Mouse (Mus musculus) gastrocnemius, adult 2 months (tissue): ENCODE results near the gene Sdhb. TPM values are rescaled to one million over a fixed set of nuclear protein-coding genes. Genes with fewer than 3 reads are reported as not detected.

Experiments
- DNase-seq: peaks from one replicate; pipeline ENCODE4 v3.0.0; 2022
- H3K27ac ChIP-seq: fragments of 200-600 bp; 2 replicates; pipeline ENCODE4 v1.8.1; 2022; ENCODE audit warnings: mild to moderate bottlenecking
- H3K4me3 ChIP-seq: fragments of 200-600 bp; 2 replicates; pipeline ENCODE4 v1.8.1; 2022; ENCODE audit warnings: mild to moderate bottlenecking, moderate library complexity
- CTCF ChIP-seq: fragments of 200-600 bp; IDR thresholded peaks from 2 replicates; pipeline ENCODE4 v1.8.1; 2022; ENCODE audit warnings: antibody characterized with exemption, mild to moderate bottlenecking, moderate library complexity
- intact Hi-C: fragments of 180-260 bp; cut with DNase I; formaldehyde crosslinking; loops from one replicate; pipeline ENCODE4 v1.15.1; 2025
- long read RNA-seq, 2 experiments: library from polyadenylated mRNA; stranded (forward); transcript quantifications; one replicate each; pipeline ENCODE4 v2.0.0; 2021
- total RNA-seq, 2 experiments: library from RNA; stranded (reverse); gene quantifications; 2 replicates each; pipeline ENCODE4 v1.2.3; 2021

The Sdhb gene
- 100 to 1,000 TPM; 483 to 898 TPM for total RNA-seq
- long read RNA-seq, experiment 1, transcript Sdhb-201 (8 exons, 1,142 nt), result major isoform, 1,197 of 1,316 reads
- long read RNA-seq, experiment 1, partial matches to known transcripts, result 42 of 1,316 reads
- long read RNA-seq, experiment 1, other reads (novel, unspliced or antisense), result 77 of 1,316 reads
- long read RNA-seq, experiment 2, transcript Sdhb-201 (8 exons, 1,142 nt), result major isoform, 1,287 of 1,415 reads
- long read RNA-seq, experiment 2, partial matches to known transcripts, result 43 of 1,415 reads
- long read RNA-seq, experiment 2, other reads (novel, unspliced or antisense), result 83 of 1,415 reads

GRCm38 (mm10) chr4:140960781-140961466, at the start of gene Sdhb:
Sdhb (plus strand) TSS chr4:140961203.
- Histone ChIP-seq H3K4me3 (peak within 1 kb of the TSS; percentile 85), H3K27ac (peak within 1 kb of the TSS; percentile 99)
- DNase-seq, result peak; percentile 99
- TF ChIP-seq CTCF, result no peak
- intact Hi-C loops, result no loop called here

DNA sequence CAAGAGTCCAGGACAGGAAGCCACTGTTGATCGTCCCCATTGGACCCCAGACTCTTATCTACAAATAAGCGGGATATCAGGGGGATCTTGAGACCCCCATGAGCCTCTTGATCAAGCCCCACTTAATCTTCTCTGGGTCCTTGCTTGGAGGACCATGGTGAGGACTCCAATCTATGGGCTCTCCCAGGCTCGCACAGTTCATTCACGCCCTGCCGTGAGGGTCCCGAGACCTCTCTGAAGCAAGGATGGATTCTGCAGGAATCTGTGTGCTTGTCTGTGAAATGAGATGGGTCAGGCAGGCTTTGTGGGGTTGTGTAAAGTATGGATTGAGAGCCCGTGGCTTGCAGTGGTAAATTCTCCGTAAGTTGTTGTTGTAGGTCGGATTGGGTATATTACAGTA, 49.6 kb upstream of the Sdhb start:
- intact Hi-C loops, result loop anchor here (1.0 kb wide), 1 partner anchor 11 kb away; no protein-coding TSS in a partner anchor
- peak overlapping the region; percentile 88 for H3K27ac ChIP-seq
- no peak for DNase-seq
- no peak for TF ChIP-seq CTCF
- H3K4me3 ChIP-seq, result no peak overlapping the region

GRCm38 (mm10) chr4:140912271-140912833, 48.7 kb upstream of the Sdhb start:
- intact Hi-C loops, result no loop called here
- Histone ChIP-seq H3K27ac (peak overlapping the region; percentile 88), H3K4me3 (no peak overlapping the region)
- no peak for TF ChIP-seq CTCF
- peak; percentile 73 for DNase-seq

DNA sequence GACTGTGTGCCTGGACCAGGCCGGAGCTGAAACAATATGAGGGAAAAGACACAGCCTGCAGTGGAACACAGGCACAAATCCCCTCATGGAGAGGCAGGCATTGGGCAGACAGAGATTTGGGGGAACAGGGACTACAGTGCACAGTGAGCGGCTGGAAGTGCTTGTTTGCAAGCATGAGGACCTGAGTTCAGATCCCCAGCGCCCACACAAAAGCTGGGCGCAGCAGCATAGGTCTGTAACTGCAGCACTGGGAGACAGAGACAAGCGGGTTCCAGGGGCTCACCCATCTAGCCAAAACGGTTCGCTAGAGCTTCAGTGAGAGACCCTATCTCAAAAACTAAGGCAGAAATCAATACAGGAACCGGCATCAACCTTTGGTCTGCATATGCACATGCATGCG, 47.4 kb upstream of the Sdhb start:
- no peak for TF ChIP-seq CTCF
- peak; percentile 7 for DNase-seq
- no peak overlapping the region for H3K4me3 ChIP-seq
- no peak overlapping the region for H3K27ac ChIP-seq
- intact Hi-C loops, result no loop called here

GRCm38 (mm10) chr4:140914731-140915131, 46.3 kb upstream of the Sdhb start:
- no peak for TF ChIP-seq CTCF
- DNase-seq, result peak; percentile 16
- peak overlapping the region; percentile 20 for H3K27ac ChIP-seq
- intact Hi-C loops, result no loop called here
- no peak overlapping the region for H3K4me3 ChIP-seq

DNA sequence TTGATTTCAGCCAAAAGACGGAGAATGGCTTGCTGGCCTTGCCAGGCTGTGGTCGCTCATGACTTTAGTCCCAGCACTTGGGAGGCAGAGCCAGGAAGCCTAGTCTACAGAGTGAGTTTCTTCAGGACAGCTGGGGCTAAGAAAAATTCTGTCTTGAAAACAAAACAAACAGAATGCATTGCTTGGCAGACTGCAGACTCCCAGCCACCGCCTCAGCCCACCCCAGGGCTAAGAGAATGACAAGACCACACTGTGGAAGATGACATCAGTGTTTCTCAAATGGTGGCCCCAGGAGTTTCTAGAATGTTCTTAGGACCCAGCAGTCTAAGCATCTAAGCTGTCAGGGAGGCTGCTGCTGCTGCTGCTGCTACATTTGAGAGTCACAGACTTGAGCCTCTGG, 45.8 kb upstream of the Sdhb start:
- no peak for TF ChIP-seq CTCF
- Histone ChIP-seq H3K27ac (peak overlapping the region; percentile 20; the same call in 1 of the 2 replicates), H3K4me3 (no peak overlapping the region)
- peak; percentile 13 for DNase-seq
- intact Hi-C loops, result no loop called here

- peak; percentile 10 for DNase-seq
- H3K4me3 ChIP-seq, result no peak overlapping the region
- no peak for TF ChIP-seq CTCF
- intact Hi-C loops, result no loop called here
- H3K27ac ChIP-seq, result no peak overlapping the region
These were observed 44.7 kb upstream of the Sdhb start for GRCm38 (mm10) chr4:140916296-140916695.

DNA sequence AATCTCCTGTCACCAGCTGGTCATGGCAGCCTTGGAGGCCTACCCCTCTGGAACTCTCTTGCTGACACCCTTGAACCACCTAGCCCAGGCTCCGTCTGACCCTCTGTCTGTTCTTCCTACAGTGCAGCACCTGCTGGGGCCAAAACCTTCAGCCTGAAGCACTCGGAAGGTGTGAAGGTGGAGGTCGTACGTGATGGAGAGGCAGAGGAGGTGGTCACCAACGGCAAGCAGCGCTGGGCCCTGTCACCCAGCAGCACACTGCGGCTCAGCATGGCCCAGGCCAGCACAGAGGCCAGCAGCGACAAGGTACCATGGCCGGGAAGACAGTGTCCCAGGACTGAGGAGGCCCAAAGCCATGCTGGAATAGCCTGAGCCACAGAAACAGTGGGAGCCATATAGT, 43.6 kb upstream of the Sdhb start:
- intact Hi-C loops, result no loop called here
- Histone ChIP-seq H3K4me3 (no peak overlapping the region), H3K27ac (no peak overlapping the region)
- TF ChIP-seq CTCF, result no peak
- no peak for DNase-seq

DNA sequence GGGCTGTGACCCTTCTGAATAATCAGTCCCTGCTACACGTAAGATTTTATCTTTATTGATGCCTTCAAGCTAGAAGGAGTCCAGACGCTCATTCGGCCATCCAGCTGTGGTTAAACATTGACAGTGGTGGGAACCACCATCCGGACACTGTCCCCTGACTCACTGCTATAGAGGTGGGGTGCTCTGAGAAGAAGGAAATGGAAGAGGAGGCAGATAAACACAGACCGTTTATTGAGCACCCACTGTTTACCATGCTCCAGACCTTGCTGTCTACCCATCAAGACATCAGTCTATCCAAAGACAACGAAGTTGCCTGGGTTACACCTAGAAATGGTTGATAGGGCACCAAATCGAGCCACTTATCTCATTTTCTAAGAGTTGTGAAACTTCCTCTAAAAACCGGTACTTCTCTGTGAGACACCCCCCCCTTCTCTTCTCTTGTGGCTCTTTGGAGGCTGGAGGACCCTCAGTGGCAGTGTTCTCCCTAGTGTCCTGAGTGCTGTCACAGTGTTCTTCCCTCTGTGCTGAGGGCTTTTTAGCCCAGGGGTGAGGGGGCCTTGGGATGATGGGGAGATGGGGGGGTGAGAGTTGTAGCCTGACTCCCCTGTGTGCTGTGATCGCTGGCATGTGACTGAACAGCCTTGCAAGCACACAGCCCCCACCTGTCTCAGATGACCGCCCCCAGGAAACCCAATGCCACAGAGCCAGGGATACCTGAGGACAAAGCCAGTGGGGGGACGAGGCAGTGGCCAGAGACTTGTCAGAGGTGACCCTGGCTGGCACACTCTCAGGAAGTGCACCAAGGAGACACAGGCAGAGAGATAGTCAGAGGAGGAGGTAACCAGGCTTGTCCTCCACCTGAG, 40.8 kb upstream of the Sdhb start:
- Histone ChIP-seq H3K27ac (peak overlapping the region; percentile 88), H3K4me3 (no peak overlapping the region)
- DNase-seq, result peak; percentile 66
- intact Hi-C loops, result no loop called here
- no peak for TF ChIP-seq CTCF

GRCm38 (mm10) chr4:140922508-140922907, 38.5 kb upstream of the Sdhb start:
- DNase-seq, result peak; percentile 90
- H3K4me3 ChIP-seq, result no peak overlapping the region
- TF ChIP-seq CTCF, result no peak
- peak overlapping the region; percentile 88 for H3K27ac ChIP-seq
- intact Hi-C loops, result loop anchor here (1.0 kb wide), 1 partner anchor 11 kb away; no protein-coding TSS in a partner anchor

DNA sequence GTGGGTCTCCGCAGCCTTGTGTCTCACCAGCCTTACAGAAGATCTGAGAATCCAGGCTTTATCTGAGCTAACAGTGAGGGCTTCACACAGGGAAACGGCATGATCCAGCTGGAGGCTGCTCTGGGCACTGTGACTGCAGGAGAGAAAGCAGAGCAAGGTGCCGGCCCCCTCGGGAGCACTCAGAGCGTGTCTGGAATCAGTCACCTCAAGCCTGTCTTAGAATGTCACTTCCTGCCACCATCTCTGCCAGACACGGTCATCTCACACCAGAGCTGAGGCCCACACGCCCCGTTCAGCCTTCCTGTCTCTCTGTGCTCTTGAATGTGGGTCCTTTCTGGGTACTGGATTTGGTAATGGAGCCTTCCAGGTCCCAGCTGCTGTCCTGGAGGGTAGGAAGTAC, 35.4 kb upstream of the Sdhb start:
- H3K27ac ChIP-seq, result peak overlapping the region; percentile 63

DNA sequence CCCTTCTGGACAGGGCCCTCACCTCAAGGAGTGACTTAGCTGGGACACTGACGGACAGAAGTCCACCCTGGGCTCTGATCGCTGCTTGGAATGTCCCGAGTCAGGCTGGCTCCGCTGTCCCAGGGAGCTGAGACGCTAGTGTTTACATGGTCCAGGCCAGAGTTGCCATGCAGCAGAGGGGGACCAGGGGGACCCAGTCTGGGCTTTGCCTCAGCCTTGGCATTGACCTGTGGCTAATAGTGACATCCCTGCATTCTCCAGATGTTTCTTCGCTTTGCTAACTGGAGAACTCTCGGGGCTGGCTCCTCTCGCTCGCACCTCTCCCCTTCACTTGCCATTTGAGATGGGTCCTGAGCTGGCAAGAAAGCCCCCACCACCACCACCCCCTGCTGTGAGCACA, 32.7 kb upstream of the Sdhb start:
- intact Hi-C loops, result loop anchor here (2.0 kb wide), 1 partner anchor 28 kb away; no protein-coding TSS in a partner anchor
- peak overlapping the region; percentile 90 for H3K27ac ChIP-seq
- H3K4me3 ChIP-seq, result no peak overlapping the region
- no peak for TF ChIP-seq CTCF
- peak; percentile 80 for DNase-seq

More for the DNA sequence above, 35.4 kb upstream of the Sdhb start:
- intact Hi-C loops, result no loop called here
- DNase-seq, result no peak
- no peak for TF ChIP-seq CTCF
- H3K4me3 ChIP-seq, result no peak overlapping the region
